Mouse (Mus musculus) right cerebral cortex, postnatal 14 days (tissue): ENCODE results near the gene D11Wsu47e.

Experiments used
- DNase-seq: peaks from one replicate; pipeline ENCODE4 v3.0.0; 2022

Gene D11Wsu47e

DNA sequence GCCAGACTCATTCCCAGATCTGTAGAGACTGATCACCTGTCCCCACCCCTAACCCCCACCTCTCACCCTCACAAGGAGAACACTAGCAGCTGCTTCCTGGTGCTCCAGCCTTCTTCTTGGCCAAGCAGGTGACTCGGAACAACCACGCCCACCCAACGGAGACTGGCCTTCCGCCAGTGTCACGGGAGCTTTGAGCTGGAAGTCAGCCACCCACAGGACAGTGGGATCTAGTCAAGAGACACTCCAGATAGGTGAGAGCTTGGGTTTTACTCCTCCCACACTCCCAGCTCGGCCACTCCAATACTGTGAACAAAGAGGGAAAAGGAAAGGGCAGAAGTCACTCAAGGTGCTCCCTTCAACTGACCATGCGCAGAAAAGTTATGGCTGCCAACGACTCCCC, 55.0 kb downstream of the D11Wsu47e start:
- no peak for DNase-seq

DNA sequence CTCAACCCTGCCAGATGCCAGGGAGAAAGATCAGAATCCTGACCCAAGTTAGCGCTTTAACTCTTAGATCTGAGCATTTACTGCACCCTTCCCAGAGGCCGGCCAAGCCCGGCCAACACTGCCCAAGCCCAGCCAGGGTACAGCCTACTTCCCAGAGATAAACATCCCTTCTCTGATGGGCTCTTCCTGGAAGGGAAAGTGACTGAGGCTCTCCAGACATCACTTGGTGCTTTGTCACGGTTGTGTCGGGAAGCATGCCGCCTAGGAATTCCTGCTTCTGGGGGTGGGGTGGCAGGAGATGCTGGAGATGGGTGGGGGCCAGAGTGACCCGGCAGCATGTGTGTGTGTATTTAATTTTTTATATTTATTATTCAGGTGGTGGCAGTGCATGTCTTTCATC, 55.9 kb downstream of the D11Wsu47e start:
- no peak for DNase-seq

DNA sequence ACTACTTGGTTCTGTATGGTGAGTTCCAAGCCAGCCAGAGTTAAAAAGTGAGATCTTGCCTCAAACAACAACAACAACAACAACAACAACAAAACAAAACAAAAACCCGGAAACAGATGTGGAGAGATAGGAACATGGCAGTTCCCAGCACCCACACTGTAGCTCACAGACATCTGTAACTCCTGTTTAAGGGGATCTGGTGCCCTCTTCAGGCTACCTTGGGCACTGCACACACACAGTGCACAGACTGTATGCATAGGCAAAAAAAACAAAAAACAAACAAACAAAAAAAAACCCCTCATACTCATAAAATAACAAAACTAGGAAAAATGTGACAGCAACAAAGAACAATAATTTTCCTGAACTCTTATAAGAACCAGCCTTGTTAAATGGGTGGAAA, 58.8 kb downstream of the D11Wsu47e start:
- no peak for DNase-seq
